Mouse (Mus musculus) B cell, adult 2 months (primary cell): ENCODE data around the gene Rhou.

ENCODE experiments used
- DNase-seq, 2 experiments: peaks; one replicate each; pipeline ENCODE4 v3.0.0; 2022

Gene Rhou

DNA sequence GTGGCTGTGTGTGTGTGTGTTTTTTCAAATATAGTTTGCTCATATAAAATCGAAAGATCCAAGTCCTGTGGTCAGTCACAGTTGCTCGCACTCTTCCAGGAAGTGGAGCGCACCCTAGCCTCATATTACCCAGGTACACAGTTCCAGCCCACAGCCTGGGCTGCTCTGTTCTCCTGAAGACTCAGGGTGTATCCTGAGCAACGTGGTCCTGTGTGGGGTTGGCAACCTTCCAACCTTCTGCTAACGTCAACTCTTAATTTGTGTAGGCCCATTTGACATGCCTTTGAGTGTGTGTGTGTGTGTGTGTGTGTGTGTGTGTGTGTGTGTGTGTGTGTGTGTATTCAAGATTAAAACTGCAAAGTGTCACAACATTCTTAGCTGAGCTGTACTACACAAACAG is 43.6 kb downstream of the Rhou start:
- no peak for DNase-seq

DNA sequence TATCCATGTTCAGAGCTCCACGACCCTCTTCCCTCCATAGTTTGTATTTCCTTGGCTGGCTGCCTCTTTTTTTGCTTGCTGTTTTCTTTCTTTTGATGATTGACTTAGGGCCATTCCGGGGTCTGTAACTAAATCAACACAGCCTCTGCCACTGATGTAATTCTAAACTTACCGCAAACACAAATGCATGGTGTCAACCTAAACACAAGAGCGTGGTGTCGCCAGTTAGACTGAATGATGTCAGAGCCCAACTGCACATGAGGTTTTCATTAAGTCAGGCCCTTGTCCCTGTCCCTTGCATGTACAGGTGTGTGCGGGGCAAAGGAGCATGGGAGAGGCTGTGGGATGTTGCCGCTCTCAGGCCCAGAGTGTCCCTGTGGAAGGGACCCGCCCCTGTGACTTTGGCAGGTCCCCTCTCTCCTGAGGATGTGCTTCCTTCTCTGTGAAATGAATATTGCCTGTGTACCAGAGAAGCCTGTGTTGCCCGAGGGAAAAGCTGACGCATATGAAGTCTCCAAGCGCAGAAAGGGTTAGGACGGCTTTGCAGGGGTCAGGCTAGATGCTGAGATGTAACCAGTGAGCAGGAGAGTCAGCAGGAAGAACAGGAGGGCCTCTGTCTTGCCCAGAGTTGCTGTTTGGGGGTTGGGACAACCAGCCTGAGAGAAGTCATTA is 46.8 kb downstream of the Rhou start:
- no peak for DNase-seq

DNA sequence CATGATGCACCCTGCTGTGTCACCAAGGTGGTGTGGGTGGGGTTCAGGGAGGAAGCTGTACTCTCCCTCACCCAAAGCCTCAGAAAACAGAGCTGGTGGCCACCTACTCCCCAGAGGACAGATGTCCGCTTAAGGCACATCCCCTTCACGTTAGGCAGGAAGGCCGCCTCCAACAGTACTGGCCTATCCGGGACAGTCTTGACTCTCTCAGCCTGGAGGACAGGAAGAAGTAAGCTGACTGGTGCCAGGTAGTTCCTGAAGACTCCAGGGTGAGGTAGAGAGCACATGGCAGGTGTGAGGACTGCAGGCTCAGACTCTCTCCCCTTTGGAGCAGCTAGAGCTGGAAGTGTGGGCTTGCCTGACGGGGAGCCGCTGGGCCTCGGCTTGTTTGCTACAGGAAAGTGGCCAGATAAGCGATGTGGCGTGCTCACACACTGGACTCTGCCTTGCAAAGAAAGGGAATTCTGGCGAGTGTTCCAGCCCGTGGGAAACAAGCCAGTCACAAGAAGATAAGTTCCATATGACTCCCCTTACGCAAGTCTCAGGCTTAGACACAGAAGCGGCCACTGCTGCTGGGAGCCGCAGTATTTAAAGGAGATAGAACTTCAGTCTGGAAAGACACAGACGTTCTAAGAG is 48.3 kb downstream of the Rhou start:
- no peak for DNase-seq

DNA sequence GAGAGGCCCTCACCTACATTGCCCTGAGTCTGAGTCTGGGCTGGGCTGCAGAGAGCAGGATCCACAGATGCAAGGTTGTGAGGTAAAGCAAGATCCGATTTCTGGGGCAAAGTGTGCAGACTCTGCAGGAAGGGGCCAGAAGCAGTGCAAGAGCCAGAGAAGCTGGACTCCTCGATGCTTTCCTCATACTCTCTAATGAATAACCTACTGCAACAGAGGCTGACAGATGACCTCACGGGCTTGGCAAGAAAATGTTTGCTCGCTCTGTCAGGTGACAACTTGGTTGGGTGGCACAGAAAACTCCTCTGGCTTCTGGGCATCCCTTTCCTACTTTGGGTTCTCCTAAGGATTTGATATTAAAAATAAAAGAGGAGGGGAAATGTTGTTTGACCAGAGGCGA is 51.6 kb downstream of the Rhou start:
- no peak for DNase-seq

DNA sequence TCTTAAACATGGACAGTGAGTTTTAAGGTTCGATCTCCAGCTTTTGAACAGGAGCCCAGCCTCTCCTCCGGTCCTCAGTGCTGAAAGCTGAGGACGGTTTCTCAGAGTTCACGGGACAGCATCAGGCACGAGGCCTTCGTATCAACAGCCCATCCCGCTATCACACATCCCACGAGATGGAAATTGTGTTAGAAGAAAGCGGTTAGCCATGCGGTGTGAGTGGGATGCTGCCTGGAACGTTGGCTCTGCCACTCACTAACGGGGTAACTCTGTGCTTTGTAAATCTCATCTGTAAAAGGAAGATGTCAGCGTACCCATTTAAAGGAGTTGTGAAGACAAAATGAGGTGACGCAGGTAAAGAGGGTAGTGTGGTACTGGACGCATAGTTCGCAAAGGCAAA is 53.4 kb downstream of the Rhou start:
- DNase-seq, result no peak

DNA sequence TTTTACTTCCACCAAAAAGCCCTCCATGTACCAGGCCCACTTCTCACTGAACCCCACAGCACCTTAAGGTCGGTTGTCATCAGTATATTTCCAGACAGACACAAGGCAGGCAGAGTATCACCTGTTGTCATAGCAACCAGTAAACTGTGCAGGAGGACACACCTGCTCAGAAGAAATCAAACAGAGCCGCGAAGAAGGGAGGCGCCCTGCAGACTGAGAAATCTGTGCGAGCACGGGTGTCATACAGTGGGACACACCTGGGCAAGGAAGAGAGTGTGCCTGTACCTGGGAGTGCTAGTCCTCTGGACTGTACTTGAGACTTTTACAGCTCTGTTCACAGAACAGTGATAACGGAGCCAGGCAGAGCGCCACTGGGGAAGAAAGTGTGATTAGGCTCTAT is 55.0 kb downstream of the Rhou start:
- DNase-seq, result no peak

DNA sequence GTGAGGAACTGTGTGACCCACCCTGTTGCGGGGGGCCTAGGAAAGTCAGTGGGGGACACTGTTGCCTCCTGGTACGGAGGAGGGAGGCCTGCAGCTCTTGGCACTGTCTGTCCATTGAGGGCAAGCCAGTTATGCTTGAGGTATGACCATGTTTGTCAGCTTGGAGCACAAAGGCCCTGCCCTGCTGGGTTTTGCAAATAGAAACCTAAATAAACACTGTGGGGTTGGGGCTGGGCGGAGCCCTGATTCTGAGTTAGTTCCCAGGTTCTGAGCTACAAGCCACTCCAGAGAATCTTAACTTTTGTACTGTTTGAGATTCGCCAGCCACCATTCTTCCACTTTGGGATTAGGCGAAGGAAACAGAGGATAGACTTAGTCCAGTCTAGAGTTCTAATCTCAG is 56.6 kb downstream of the Rhou start:
- DNase-seq, result no peak
